Comparison of ENCODE assay signal across 23 mouse cellular contexts in the genomic region with DNA sequence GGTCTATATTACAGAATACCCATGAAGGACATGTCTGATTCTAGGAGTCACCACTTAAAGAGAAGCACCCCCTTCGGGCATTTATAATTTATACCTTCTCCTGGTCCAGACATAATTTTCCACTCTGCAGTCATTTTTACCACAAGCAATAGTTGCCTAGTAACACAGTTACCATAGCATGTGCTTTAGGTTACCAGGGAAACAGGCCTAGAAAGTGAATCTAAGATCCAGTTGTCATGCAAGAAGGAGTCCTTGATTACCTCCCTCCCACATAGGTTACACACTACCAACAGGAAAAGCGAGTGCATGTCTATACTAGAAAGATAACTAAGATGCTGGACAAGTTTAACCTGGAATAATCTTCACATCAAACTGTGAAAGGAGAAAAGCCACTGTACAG. TPM values are rescaled to one million over a fixed set of nuclear protein-coding genes. Genes with fewer than 3 reads are reported as not detected.
A peak's percentile ranks its signal among the peaks of the same experiment; 100 is the strongest.
DNase-seq lines count a peak whose midpoint lies in the region; ATAC-seq and TF ChIP-seq lines count a peak whose summit lies in the region.
"Had no signal": no experiment of that assay in that cellular context is flagged by ENCODE, and none has a peak within 500 bp of the region (broad histone marks: within the 10 kb centered on the region; RNA-seq: fewer than 3 reads in every experiment).

No protein-coding gene starts in this region.

- no peak overlapping the region for H3K4me2 ChIP-seq in forebrain, embryonic 16.5 days (ENCODE audit: low read length)
- H3K4me2 ChIP-seq in hindbrain, postnatal 0 days (ENCODE audit: low read depth, low read length) = no peak overlapping the region
- no peak overlapping the region for H3K4me2 ChIP-seq in hindbrain, embryonic 13.5 days
- H3K4me2 ChIP-seq in midbrain, embryonic 15.5 days = no peak overlapping the region
- no peak overlapping the region for H3K4me2 ChIP-seq in midbrain, embryonic 13.5 days (replicated peaks)
- H3K4me2 ChIP-seq: heart, embryonic 15.5 days; kidney, embryonic 15.5 days; limb, embryonic 13.5 days; liver, embryonic 12.5 days had no signal

- H3K9ac ChIP-seq in forebrain, embryonic 16.5 days (replicated peaks; ENCODE audit: low read depth, low read length) = no peak overlapping the region
- no peak overlapping the region for H3K9ac ChIP-seq in hindbrain, postnatal 0 days (replicated peaks; ENCODE audit: low read length)
- no peak overlapping the region for H3K9ac ChIP-seq in hindbrain, embryonic 13.5 days
- H3K9ac ChIP-seq in midbrain, embryonic 15.5 days = no peak overlapping the region
- H3K9ac ChIP-seq in midbrain, embryonic 13.5 days (replicated peaks) = no peak overlapping the region
- H3K9ac ChIP-seq: heart, embryonic 15.5 days; kidney, embryonic 15.5 days; limb, embryonic 13.5 days; liver, embryonic 12.5 days had no signal

- H3K27ac ChIP-seq in forebrain, embryonic 16.5 days (ENCODE audit: low read length) = no peak overlapping the region
- no peak overlapping the region for H3K27ac ChIP-seq in forebrain, embryonic 10.5 days
- H3K27ac ChIP-seq in hindbrain, postnatal 0 days = no peak overlapping the region
- H3K27ac ChIP-seq in hindbrain, embryonic 13.5 days = no peak overlapping the region
- H3K27ac ChIP-seq in midbrain, embryonic 15.5 days = peak overlapping the region; percentile 55
- H3K27ac ChIP-seq in midbrain, embryonic 13.5 days = no peak overlapping the region
- H3K27ac ChIP-seq: embryonic facial prominence, embryonic 10.5 days; heart, embryonic 15.5 days; kidney, embryonic 15.5 days; limb, embryonic 13.5 days; liver, embryonic 12.5 days had no signal

- peak; percentile 72; the same call in 1 of the 2 replicates for ATAC-seq in forebrain, embryonic 16.5 days
- peak; percentile 71 for ATAC-seq in hindbrain, postnatal 0 days
- no peak for ATAC-seq in hindbrain, embryonic 13.5 days (ENCODE audit: low FRiP score)
- ATAC-seq in midbrain, embryonic 15.5 days (replicated peaks) = peak; percentile 67
- ATAC-seq in midbrain, embryonic 13.5 days = no peak
- ATAC-seq: CD4-positive, CD25-positive, alpha-beta regulatory T cell, adult 4 months; liver, embryonic 12.5 days had no signal

- no peak for DNase-seq in forebrain, embryonic 10.5 days (ENCODE audit: extremely low spot score, low spot score)
- DNase-seq in hindbrain, postnatal 0 days (ENCODE audit: low spot score) = peak; percentile 39
- DNase-seq in brain, embryonic 18.5 days (ENCODE audit: low read depth, low spot score) = peak; percentile 55
- DNase-seq: adrenal gland, postnatal 14 days; cerebellum, adult 11 months; cerebellum, postnatal 10 days; heart, postnatal 36 days; kidney, adult 11 months; kidney, postnatal 36 days; lung, adult 18-20 months; lung, postnatal 10 days; right cerebral cortex, postnatal 25 days; thymus, postnatal 14 days had no signal

- no peaks in the 10 kb centered on the region for H3K9me3 ChIP-seq in forebrain, embryonic 16.5 days (ENCODE audit: control insufficient read depth, low read length)
- H3K9me3 ChIP-seq in forebrain, embryonic 10.5 days = no peaks in the 10 kb centered on the region
- no peaks in the 10 kb centered on the region for H3K9me3 ChIP-seq in hindbrain, postnatal 0 days (ENCODE audit: low read length)
- no peaks in the 10 kb centered on the region for H3K9me3 ChIP-seq in hindbrain, embryonic 13.5 days
- H3K9me3 ChIP-seq in midbrain, embryonic 15.5 days = no peaks in the 10 kb centered on the region
- H3K9me3 ChIP-seq in midbrain, embryonic 13.5 days = no peaks in the 10 kb centered on the region
- H3K9me3 ChIP-seq: embryonic facial prominence, embryonic 10.5 days; heart, embryonic 15.5 days; kidney, embryonic 15.5 days; limb, embryonic 13.5 days; liver, embryonic 12.5 days had no signal

- TF ChIP-seq CTCF in hindbrain, postnatal 0 days (IDR thresholded peaks at IDR 0.05; ENCODE audit: low read depth) = no peak

- no peaks in the 10 kb centered on the region for H3K27me3 ChIP-seq in forebrain, embryonic 16.5 days (replicated peaks; ENCODE audit: control insufficient read depth, insufficient read depth, low read length)
- no peaks in the 10 kb centered on the region; the same call in 1 of the 2 replicates for H3K27me3 ChIP-seq in forebrain, embryonic 10.5 days (ENCODE audit: poor library complexity, severe bottlenecking)
- H3K27me3 ChIP-seq in hindbrain, postnatal 0 days (ENCODE audit: insufficient read depth, low read length) = no peaks in the 10 kb centered on the region
- H3K27me3 ChIP-seq in hindbrain, embryonic 13.5 days = no peaks in the 10 kb centered on the region
- H3K27me3 ChIP-seq in midbrain, embryonic 15.5 days (replicated peaks) = no peaks in the 10 kb centered on the region
- H3K27me3 ChIP-seq in midbrain, embryonic 13.5 days = no peaks in the 10 kb centered on the region
- H3K27me3 ChIP-seq: limb, embryonic 13.5 days had no signal

- no peak overlapping the region for H3K4me3 ChIP-seq in forebrain, embryonic 16.5 days (replicated peaks; ENCODE audit: low read length)
- no peak overlapping the region for H3K4me3 ChIP-seq in forebrain, embryonic 10.5 days
- H3K4me3 ChIP-seq in hindbrain, postnatal 0 days (ENCODE audit: low read length) = no peak overlapping the region
- H3K4me3 ChIP-seq in hindbrain, embryonic 13.5 days = no peak overlapping the region
- no peak overlapping the region for H3K4me3 ChIP-seq in midbrain, embryonic 15.5 days
- H3K4me3 ChIP-seq in midbrain, embryonic 13.5 days (replicated peaks) = no peak overlapping the region
- H3K4me3 ChIP-seq: embryonic facial prominence, embryonic 10.5 days; heart, embryonic 15.5 days; kidney, embryonic 15.5 days; limb, embryonic 13.5 days; liver, embryonic 12.5 days had no signal

- H3K4me1 ChIP-seq in forebrain, embryonic 16.5 days (replicated peaks; ENCODE audit: control insufficient read depth, insufficient read depth, low read length) = no peaks in the 10 kb centered on the region
- 0 out of 2 replicates have a peak, but pooled peaks cover 5% of the 10 kb centered on the region for H3K4me1 ChIP-seq in forebrain, embryonic 10.5 days
- no peaks in the 10 kb centered on the region for H3K4me1 ChIP-seq in hindbrain, postnatal 0 days (ENCODE audit: insufficient read depth, low read length)
- H3K4me1 ChIP-seq in hindbrain, embryonic 13.5 days (replicated peaks) = peaks cover 5% of the 10 kb centered on the region
- peaks cover 15% of the 10 kb centered on the region for H3K4me1 ChIP-seq in midbrain, embryonic 15.5 days
- H3K4me1 ChIP-seq in midbrain, embryonic 13.5 days (replicated peaks) = peaks cover 5% of the 10 kb centered on the region; the same call in 1 of the 2 replicates
- H3K4me1 ChIP-seq: embryonic facial prominence, embryonic 10.5 days; kidney, embryonic 15.5 days; limb, embryonic 13.5 days; liver, embryonic 12.5 days had no signal

- WGBS in forebrain, embryonic 16.5 days = 75% methylated on average over 2 of the region's 2 CpGs
- WGBS in forebrain, embryonic 10.5 days = 85% methylated on average over 2 of the region's 2 CpGs
- WGBS in hindbrain, postnatal 0 days = 42% methylated on average over 2 of the region's 2 CpGs
- WGBS in hindbrain, embryonic 13.5 days = 64% methylated on average over 2 of the region's 2 CpGs
- WGBS in midbrain, embryonic 15.5 days = 54% methylated on average over 2 of the region's 2 CpGs
- 69% methylated on average over 2 of the region's 2 CpGs for WGBS in midbrain, embryonic 13.5 days

- H3K36me3 ChIP-seq in forebrain, embryonic 16.5 days (ENCODE audit: control insufficient read depth, insufficient read depth) = no peaks in the 10 kb centered on the region
- no peaks in the 10 kb centered on the region for H3K36me3 ChIP-seq in forebrain, embryonic 10.5 days (replicated peaks)
- no peaks in the 10 kb centered on the region for H3K36me3 ChIP-seq in hindbrain, postnatal 0 days (ENCODE audit: insufficient read depth, low read length)
- no peaks in the 10 kb centered on the region for H3K36me3 ChIP-seq in hindbrain, embryonic 13.5 days
- no peaks in the 10 kb centered on the region for H3K36me3 ChIP-seq in midbrain, embryonic 15.5 days (replicated peaks)
- H3K36me3 ChIP-seq in midbrain, embryonic 13.5 days = no peaks in the 10 kb centered on the region
- H3K36me3 ChIP-seq: embryonic facial prominence, embryonic 10.5 days; heart, embryonic 15.5 days; kidney, embryonic 15.5 days; limb, embryonic 13.5 days; liver, embryonic 12.5 days had no signal

RNA-seq across cellular contexts. Expression of a gene that starts 15.0 kb away (rescaled TPM):
- 278 and 304 TPM in 2 replicates for polyA plus RNA-seq in forebrain, embryonic 16.5 days (2015; fragmentation: Nextera tagmentation; extraction: Ambion mirVana)
- 367 and 394 TPM in 2 replicates for polyA plus RNA-seq in forebrain, embryonic 10.5 days (2016; fragmentation: Nextera tagmentation; extraction: Ambion mirVana)
- 94.2 and 111 TPM in 2 replicates for total RNA-seq in hindbrain, postnatal 0 days (2014; rRNA removed)
- polyA plus RNA-seq in hindbrain, postnatal 0 days (2015; fragmentation: Nextera tagmentation; extraction: Ambion mirVana) = 258 and 293 TPM in 2 replicates
- 331 and 344 TPM in 2 replicates for polyA plus RNA-seq in hindbrain, embryonic 13.5 days (2015; fragmentation: Nextera tagmentation; extraction: Ambion mirVana)
- 262 and 264 TPM in 2 replicates for polyA plus RNA-seq in midbrain, embryonic 15.5 days (2015; fragmentation: Nextera tagmentation; extraction: Ambion mirVana)
- 326 and 337 TPM in 2 replicates for polyA plus RNA-seq in midbrain, embryonic 13.5 days (2015; fragmentation: Nextera tagmentation; extraction: Ambion mirVana)

RNA-seq across cellular contexts. Expression of a gene that starts 19.3 kb away (rescaled TPM):
- polyA plus RNA-seq in forebrain, embryonic 16.5 days (2015; fragmentation: Nextera tagmentation; extraction: Ambion mirVana) = 0.60 and 0.70 TPM in 2 replicates
- polyA plus RNA-seq in forebrain, embryonic 10.5 days (2016; fragmentation: Nextera tagmentation; extraction: Ambion mirVana) = 0.48 and 0.52 TPM in 2 replicates
- total RNA-seq in hindbrain, postnatal 0 days (2014; rRNA removed) = 1.7 and 2.6 TPM in 2 replicates
- polyA plus RNA-seq in hindbrain, postnatal 0 days (2015; fragmentation: Nextera tagmentation; extraction: Ambion mirVana) = 1.0 and 1.3 TPM in 2 replicates
- 0.51 and 0.72 TPM in 2 replicates for polyA plus RNA-seq in hindbrain, embryonic 13.5 days (2015; fragmentation: Nextera tagmentation; extraction: Ambion mirVana)
- polyA plus RNA-seq in midbrain, embryonic 15.5 days (2015; fragmentation: Nextera tagmentation; extraction: Ambion mirVana) = 1.0 and 1.1 TPM in 2 replicates
- 0.62 and 0.79 TPM in 2 replicates for polyA plus RNA-seq in midbrain, embryonic 13.5 days (2015; fragmentation: Nextera tagmentation; extraction: Ambion mirVana)
- total RNA-seq: heart, postnatal 36 days had no signal
- polyA plus RNA-seq: liver, embryonic 12.5 days had no signal

RNA-seq across cellular contexts. Expression of a gene that starts 50.0 kb away (rescaled TPM):
- 1.6 and 1.7 TPM in 2 replicates for polyA plus RNA-seq in forebrain, embryonic 16.5 days (2015; fragmentation: Nextera tagmentation; extraction: Ambion mirVana)
- polyA plus RNA-seq in forebrain, embryonic 10.5 days (2016; fragmentation: Nextera tagmentation; extraction: Ambion mirVana) = 2.1 and 2.2 TPM in 2 replicates
- 1.3 and 2.1 TPM in 2 replicates for total RNA-seq in hindbrain, postnatal 0 days (2014; rRNA removed)
- 1.6 and 2.1 TPM in 2 replicates for polyA plus RNA-seq in hindbrain, postnatal 0 days (2015; fragmentation: Nextera tagmentation; extraction: Ambion mirVana)
- 2.2 TPM in 2 replicates for polyA plus RNA-seq in hindbrain, embryonic 13.5 days (2015; fragmentation: Nextera tagmentation; extraction: Ambion mirVana)
- polyA plus RNA-seq in midbrain, embryonic 15.5 days (2015; fragmentation: Nextera tagmentation; extraction: Ambion mirVana) = 1.7 and 2.0 TPM in 2 replicates
- polyA plus RNA-seq in midbrain, embryonic 13.5 days (2015; fragmentation: Nextera tagmentation; extraction: Ambion mirVana) = 1.1 and 1.2 TPM in 2 replicates

Comparison
In these comparisons a context has a peak if more than half of its experiments do, and no peak if none do; other contexts are left out.
1. ATAC-seq: peak in forebrain, embryonic 16.5 days (single experiment), hindbrain, postnatal 0 days (single experiment) and midbrain, embryonic 15.5 days (single experiment); none in hindbrain, embryonic 13.5 days (single experiment) and midbrain, embryonic 13.5 days (single experiment).